Mouse (Mus musculus) olfactory bulb, adult 2 months (tissue): ENCODE results near the gene Dusp7. TPM values are rescaled to one million over a fixed set of nuclear protein-coding genes. Genes with fewer than 3 reads are reported as not detected.

Experiments used
- H3K27ac ChIP-seq: fragments of 200-500 bp; 2 replicates; pipeline ENCODE4 v1.5.1; 2012; ENCODE audit warnings: low read depth, low read length; ENCODE audit not compliant: insufficient read depth
- H3K4me1 ChIP-seq: fragments of 200-500 bp; 2 replicates; pipeline ENCODE4 v1.6.1; 2012; ENCODE audit warnings: low read length; ENCODE audit not compliant: control insufficient read depth, insufficient read depth
- H3K4me3 ChIP-seq: fragments of 200-500 bp; 2 replicates; pipeline ENCODE4 v1.5.1; 2012; ENCODE audit warnings: mild to moderate bottlenecking, low read depth, low read length, moderate library complexity; ENCODE audit not compliant: insufficient read depth
- CTCF ChIP-seq: fragments of 200-500 bp; IDR thresholded peaks from 2 replicates; pipeline ENCODE4 v1.5.1; 2012; ENCODE audit warnings: low read depth, mild to moderate bottlenecking, low read length, moderate library complexity; ENCODE audit not compliant: insufficient read depth
- POLR2A ChIP-seq: fragments of 200-500 bp; IDR thresholded peaks from 2 replicates; pipeline ENCODE4 v1.6.1; 2012; ENCODE audit warnings: mild to moderate bottlenecking, low read depth, low read length, moderate library complexity; ENCODE audit not compliant: insufficient read depth
- WGBS: fragments of 180-500 bp; shearing (Covaris S2); methylation state at CpG from one replicate; pipeline ENCODE4 v1.1.7; 2018; 5-methylcytosine and 5-hydroxymethylcytosine counted together
- polyA plus RNA-seq: library from polyadenylated mRNA; stranded (reverse); fragments of >200 nt; gene quantifications from 2 replicates; pipeline ENCODE4 v1.2.4, GENCODE M21; 2012; ENCODE audit warnings: low replicate concordance; ENCODE audit not compliant: missing spikeins, insufficient read depth, insufficient read length

The Dusp7 gene
- polyA plus RNA-seq, 1 experiment = not detected

DNA sequence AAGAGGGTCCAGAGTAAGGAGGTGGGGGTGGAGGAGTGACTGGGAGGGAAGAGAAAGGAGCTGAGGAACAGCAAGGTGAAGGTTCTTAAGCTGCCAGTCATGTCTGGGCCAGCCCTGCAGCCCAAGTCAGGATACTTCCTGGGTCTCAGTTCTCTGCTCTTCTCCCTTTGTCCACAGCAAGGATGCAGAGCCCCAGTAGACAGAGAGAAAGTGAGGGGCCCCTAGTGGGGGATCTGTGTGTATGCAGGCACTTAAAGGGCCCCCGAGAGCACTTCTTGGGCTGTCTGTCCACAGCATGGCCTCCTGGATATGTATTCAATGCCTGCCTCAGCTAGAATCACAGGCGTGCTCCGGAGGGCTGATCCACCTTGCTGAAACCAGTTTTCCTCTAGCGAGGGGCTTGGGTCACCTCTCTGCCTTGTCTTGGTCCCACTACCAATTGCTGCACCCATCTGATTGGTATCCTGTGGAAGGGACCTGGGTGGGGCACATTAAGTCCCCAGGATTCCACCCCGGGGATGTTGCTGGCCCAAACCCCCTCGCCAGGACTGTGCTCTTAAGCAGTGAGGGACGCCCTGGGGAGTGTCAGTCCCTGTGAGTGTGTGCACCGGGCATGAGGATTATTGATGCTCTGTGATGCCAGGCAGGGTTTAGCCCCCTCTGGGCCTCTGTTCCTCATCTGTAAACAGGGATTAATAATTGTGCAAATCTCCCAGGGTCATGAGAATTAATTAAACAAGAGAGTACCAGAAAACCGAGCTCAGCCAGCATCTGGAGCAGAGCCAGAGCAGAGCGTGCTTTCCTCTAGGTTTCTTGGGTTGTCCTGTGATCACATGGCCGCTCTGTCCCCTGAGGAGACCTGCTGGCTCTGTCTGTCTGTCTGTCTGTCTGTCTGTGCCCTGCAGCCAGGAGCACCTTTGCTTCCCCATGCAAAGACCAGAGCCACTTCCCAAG, 26.5 kb downstream of the Dusp7 start:
- WGBS = 61% methylated on average over 11 of the region's 11 CpGs

DNA sequence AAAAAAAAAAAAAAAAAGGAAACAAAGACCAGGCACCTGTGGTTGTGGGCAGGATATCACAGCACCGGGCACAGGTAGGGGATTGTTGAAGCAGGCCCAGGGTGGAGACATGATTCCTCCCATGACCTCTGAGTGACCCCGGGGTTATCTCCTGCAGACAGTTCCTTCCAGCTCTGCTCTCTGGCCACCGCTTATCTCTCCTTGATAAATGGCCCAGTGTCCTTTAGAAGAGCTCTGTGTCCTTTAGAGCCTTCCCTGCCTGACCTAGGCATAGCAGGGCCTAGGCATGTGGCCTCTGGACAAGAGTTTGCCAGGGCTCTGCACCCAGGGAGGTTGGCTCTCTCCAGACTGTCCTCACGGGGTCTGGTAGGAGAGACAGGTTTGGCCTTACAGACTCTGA, 29.3 kb downstream of the Dusp7 start:
- WGBS = 99% methylated on average over 4 of the region's 4 CpGs
- Histone ChIP-seq H3K27ac (no peak overlapping the region), H3K4me1 (peaks cover 43% of the 10 kb centered on the region), H3K4me3 (no peak overlapping the region)
- no peak for TF ChIP-seq CTCF
- no peak for TF ChIP-seq POLR2A

More for the DNA sequence above, 26.5 kb downstream of the Dusp7 start:
- no peak overlapping the region for H3K27ac ChIP-seq
- H3K4me1 ChIP-seq = peaks cover 26% of the 10 kb centered on the region
- no peak overlapping the region for H3K4me3 ChIP-seq
- no peak for TF ChIP-seq CTCF
- no peak for TF ChIP-seq POLR2A

GRCm38 (mm10) chr9:106398667-106399311, 30.4 kb downstream of the Dusp7 start:
- Histone ChIP-seq H3K4me3 (no peak overlapping the region), H3K27ac (no peak overlapping the region), H3K4me1 (peaks cover 43% of the 10 kb centered on the region)
- TF ChIP-seq CTCF (no peak), POLR2A (no peak)
- 83% methylated on average over 9 of the region's 9 CpGs for WGBS

DNA sequence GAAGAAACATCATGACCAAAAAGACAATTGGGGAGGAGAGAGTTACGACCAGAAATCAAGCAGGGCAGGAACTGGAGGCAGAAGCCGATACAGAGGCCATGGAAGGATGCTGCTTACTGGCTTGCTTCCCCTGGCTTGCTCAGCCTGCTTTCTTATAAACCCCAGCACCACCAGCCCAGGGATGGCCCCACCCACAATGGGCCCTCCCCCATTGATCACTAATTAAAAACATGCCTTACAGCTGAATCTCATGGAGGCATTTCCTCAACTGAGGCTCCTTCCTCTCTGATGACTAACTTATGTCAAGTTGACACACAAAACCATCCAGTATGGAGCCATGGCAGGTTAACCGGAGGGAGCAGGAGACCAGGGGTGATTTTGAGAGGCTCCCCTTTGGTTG, 31.4 kb downstream of the Dusp7 start:
- H3K4me1 ChIP-seq = peaks cover 35% of the 10 kb centered on the region
- TF ChIP-seq CTCF = no peak
- no peak for TF ChIP-seq POLR2A

GRCm38 (mm10) chr9:106402149-106402548, 33.7 kb downstream of the Dusp7 start:
- WGBS = 85% methylated on average over 5 of the region's 5 CpGs
- H3K27ac ChIP-seq = peak overlapping the region; percentile 32
- H3K4me3 ChIP-seq = no peak overlapping the region
- TF ChIP-seq CTCF = no peak
- no peak for TF ChIP-seq POLR2A
- H3K4me1 ChIP-seq = peaks cover 48% of the 10 kb centered on the region

More for the DNA sequence above, 31.4 kb downstream of the Dusp7 start:
- no peak overlapping the region for H3K27ac ChIP-seq
- no peak overlapping the region for H3K4me3 ChIP-seq
- 96% methylated on average over 3 of the region's 3 CpGs for WGBS

- no peak overlapping the region for H3K4me3 ChIP-seq
- peak overlapping the region; percentile 71 for H3K27ac ChIP-seq
- TF ChIP-seq POLR2A (no peak), CTCF (no peak)
Measured at GRCm38 (mm10) chr9:106402607-106403375, 34.4 kb downstream of the Dusp7 start.

DNA sequence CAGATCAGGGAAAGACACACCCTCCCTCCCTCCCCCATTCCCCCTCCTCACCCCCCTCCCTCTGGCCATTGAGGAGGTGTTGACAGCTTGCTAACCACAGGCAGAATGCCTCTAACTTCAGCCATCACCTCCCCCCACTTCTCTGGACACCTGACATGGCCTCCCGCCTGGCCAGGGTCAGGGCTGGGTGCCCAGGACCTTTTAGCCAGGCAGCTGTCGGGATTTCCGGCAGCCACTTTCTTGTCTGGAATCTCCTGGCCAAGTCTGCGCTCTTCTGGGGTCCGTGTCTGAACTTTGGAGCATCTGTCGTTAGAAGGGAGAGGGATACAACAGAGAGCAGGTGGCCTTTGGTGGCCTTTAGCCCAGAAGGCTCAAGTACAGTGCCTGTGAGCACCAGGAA, 36.8 kb downstream of the Dusp7 start:
- no peak overlapping the region for H3K27ac ChIP-seq
- no peak for TF ChIP-seq POLR2A
- no peak for TF ChIP-seq CTCF
- peaks cover 50% of the 10 kb centered on the region for H3K4me1 ChIP-seq
- 62% methylated on average over 6 of the region's 6 CpGs for WGBS
- no peak overlapping the region for H3K4me3 ChIP-seq

More at GRCm38 (mm10) chr9:106402607-106403375, 34.4 kb downstream of the Dusp7 start:
- 51% methylated on average over 16 of the region's 16 CpGs for WGBS
- peaks cover 50% of the 10 kb centered on the region for H3K4me1 ChIP-seq

- TF ChIP-seq POLR2A (no peak), CTCF (no peak)
- H3K4me3 ChIP-seq = no peak overlapping the region
- H3K4me1 ChIP-seq = peaks cover 46% of the 10 kb centered on the region
- 42% methylated on average over 8 of the region's 8 CpGs for WGBS
- peak overlapping the region; percentile 64 for H3K27ac ChIP-seq
Measured at GRCm38 (mm10) chr9:106406443-106407078, 38.1 kb downstream of the Dusp7 start.
